Mouse (Mus musculus): ENCODE data around the gene Gm5565.
"Not testable (repeated sequence)": the region's sequence is repeated elsewhere in the genome, so short reads cannot be mapped to it uniquely, and the experiment has no call there.

The Gm5565 gene

GRCm38 (mm10) chr5:146160439-146160838 is at the start of gene Gm5565:
Gene Gm5565 (minus strand): TSS chr5:146160539.
- not testable (repeated sequence) for DNase-seq (ENCODE audit: extremely low read depth, low read depth, low spot score)

GRCm38 (mm10) chr5:146205537-146205936 is 45.2 kb upstream of the Gm5565 start:
- no peak for DNase-seq (ENCODE audit: extremely low read depth, low read depth, low spot score)

GRCm38 (mm10) chr5:146203921-146204320 is 43.6 kb upstream of the Gm5565 start:
- no peak for DNase-seq (ENCODE audit: extremely low read depth, low read depth, low spot score)

GRCm38 (mm10) chr5:146200580-146200979 is 40.2 kb upstream of the Gm5565 start:
- no peak for DNase-seq (ENCODE audit: extremely low read depth, low read depth, low spot score)

- no peak for DNase-seq (ENCODE audit: extremely low read depth, low read depth, low spot score)
Observed at GRCm38 (mm10) chr5:146199540-146199939, 39.2 kb upstream of the Gm5565 start.

- no peak for DNase-seq (ENCODE audit: extremely low read depth, low read depth, low spot score)
Observed at GRCm38 (mm10) chr5:146199073-146199472, 38.7 kb upstream of the Gm5565 start.

- no peak for DNase-seq (ENCODE audit: extremely low read depth, low read depth, low spot score)
Observed at GRCm38 (mm10) chr5:146193360-146193759, 33.0 kb upstream of the Gm5565 start.

- no peak for DNase-seq (ENCODE audit: extremely low read depth, low read depth, low spot score)
Observed at GRCm38 (mm10) chr5:146190501-146191269, 30.3 kb upstream of the Gm5565 start.

GRCm38 (mm10) chr5:146190093-146190492 is 29.8 kb upstream of the Gm5565 start:
- DNase-seq (ENCODE audit: extremely low read depth, low read depth, low spot score), result no peak

GRCm38 (mm10) chr5:146188712-146189111 is 28.4 kb upstream of the Gm5565 start:
- DNase-seq (ENCODE audit: extremely low read depth, low read depth, low spot score), result no peak

GRCm38 (mm10) chr5:146188144-146188543 is 27.8 kb upstream of the Gm5565 start:
- DNase-seq (ENCODE audit: extremely low read depth, low read depth, low spot score), result no peak

- DNase-seq (ENCODE audit: extremely low read depth, low read depth, low spot score), result not testable (repeated sequence)
Observed at GRCm38 (mm10) chr5:146187441-146187840, 27.1 kb upstream of the Gm5565 start.

- DNase-seq (ENCODE audit: extremely low read depth, low read depth, low spot score), result not testable (repeated sequence)
Observed at GRCm38 (mm10) chr5:146185204-146185603, 24.9 kb upstream of the Gm5565 start, which contains the start of gene 1700001J03Rik. Gene 1700001J03Rik (minus strand): TSS chr5:146185304.

- DNase-seq (ENCODE audit: extremely low read depth, low read depth, low spot score), result not testable (repeated sequence)
Observed at GRCm38 (mm10) chr5:146172744-146173143, 12.4 kb upstream of the Gm5565 start.

GRCm38 (mm10) chr5:146170621-146171020 is 10.3 kb upstream of the Gm5565 start, which contains the start of gene Gm6309:
Gene Gm6309 (minus strand): TSS chr5:146170721.
- DNase-seq (ENCODE audit: extremely low read depth, low read depth, low spot score), result not testable (repeated sequence)

- not testable (repeated sequence) for DNase-seq (ENCODE audit: extremely low read depth, low read depth, low spot score)
Observed at GRCm38 (mm10) chr5:146158326-146158725, 2.0 kb downstream of the Gm5565 start.

GRCm38 (mm10) chr5:146150454-146150853 is 9.9 kb downstream of the Gm5565 start:
- DNase-seq (ENCODE audit: extremely low read depth, low read depth, low spot score), result no peak

GRCm38 (mm10) chr5:146147903-146148302 is 12.4 kb downstream of the Gm5565 start:
- no peak for DNase-seq (ENCODE audit: extremely low read depth, low read depth, low spot score)

Measured in fat pad, adult 2 months (tissue).